Mouse (Mus musculus) testis, adult 2 months (tissue): ENCODE data around the gene Tenm3. TPM values are rescaled to one million over a fixed set of nuclear protein-coding genes. Genes with fewer than 3 reads are reported as not detected.
A peak's percentile ranks its signal among the peaks of the same experiment; 100 is the strongest.

Experiments
- H3K27ac ChIP-seq: fragments of 200-500 bp; 2 replicates; pipeline ENCODE4 v1.5.1; 2012; ENCODE audit warnings: low read depth, low read length; ENCODE audit not compliant: control insufficient read depth, insufficient read depth
- H3K27me3 ChIP-seq: fragments of 200-500 bp; 2 replicates; pipeline ENCODE4 v1.6.1; 2012; ENCODE audit warnings: mild to moderate bottlenecking, low read length, moderate library complexity; ENCODE audit not compliant: control insufficient read depth, insufficient read depth
- H3K36me3 ChIP-seq: fragments of 200-500 bp; 2 replicates; pipeline ENCODE4 v1.6.1; 2012; ENCODE audit warnings: mild to moderate bottlenecking, low read length; ENCODE audit not compliant: control insufficient read depth, insufficient read depth
- H3K4me1 ChIP-seq: fragments of 200-500 bp; 2 replicates; pipeline ENCODE4 v1.6.1; 2012; ENCODE audit warnings: low read length; ENCODE audit not compliant: control insufficient read depth, insufficient read depth
- H3K4me3 ChIP-seq: fragments of 200-500 bp; 2 replicates; pipeline ENCODE4 v1.5.1; 2012; ENCODE audit warnings: low read depth, mild to moderate bottlenecking, low read length, moderate library complexity, mixed read lengths; ENCODE audit not compliant: control insufficient read depth
- CTCF ChIP-seq: fragments of 200-500 bp; IDR thresholded peaks from 2 replicates; pipeline ENCODE4 v1.5.1; 2012; ENCODE audit warnings: low read depth, mild to moderate bottlenecking, inconsistent platforms, low read length, moderate library complexity; ENCODE audit not compliant: control insufficient read depth, insufficient read depth, insufficient replicate concordance
- POLR2A ChIP-seq: fragments of 200-500 bp; IDR thresholded peaks from 2 replicates; pipeline ENCODE4 v1.6.1; 2012; ENCODE audit warnings: low read depth, mild to moderate bottlenecking, inconsistent platforms, low read length, moderate library complexity; ENCODE audit not compliant: control insufficient read depth
- polyA plus RNA-seq: library from polyadenylated mRNA; depleted of rRNA; stranded (reverse); fragments of >200 nt; gene quantifications from 2 replicates; pipeline ENCODE4 v1.2.3, GENCODE M21; 2012

Tenm3 gene
- polyA plus RNA-seq, 1 experiment = 4.2 TPM

GRCm38 (mm10) chr8:48279360-48279759 is 564.4 kb downstream of the Tenm3 start:
- H3K4me3 ChIP-seq = no peak overlapping the region
- no peaks in the 10 kb centered on the region for H3K36me3 ChIP-seq
- H3K27me3 ChIP-seq = no peaks in the 10 kb centered on the region
- TF ChIP-seq CTCF (no peak), POLR2A (no peak)
- peaks cover 3% of the 10 kb centered on the region for H3K4me1 ChIP-seq
- H3K27ac ChIP-seq = no peak overlapping the region

GRCm38 (mm10) chr8:48277986-48278635 is 565.6 kb downstream of the Tenm3 start:
- no peak overlapping the region for H3K27ac ChIP-seq
- no peaks in the 10 kb centered on the region for H3K27me3 ChIP-seq

GRCm38 (mm10) chr8:48275066-48275465 is 568.7 kb downstream of the Tenm3 start:
- no peaks in the 10 kb centered on the region for H3K27me3 ChIP-seq
- peaks cover 5% of the 10 kb centered on the region for H3K4me1 ChIP-seq
- no peaks in the 10 kb centered on the region for H3K36me3 ChIP-seq
- peak overlapping the region; percentile 80 for H3K27ac ChIP-seq
- peak overlapping the region; percentile 90 for H3K4me3 ChIP-seq
- TF ChIP-seq POLR2A = no peak
- TF ChIP-seq CTCF = no peak

More at GRCm38 (mm10) chr8:48277986-48278635, 565.6 kb downstream of the Tenm3 start:
- Histone ChIP-seq H3K36me3 (no peaks in the 10 kb centered on the region), H3K4me1 (peaks cover 5% of the 10 kb centered on the region), H3K4me3 (no peak overlapping the region)
- TF ChIP-seq CTCF (no peak), POLR2A (no peak)

- H3K4me3 ChIP-seq = peak overlapping the region; percentile 90
- no peak for TF ChIP-seq POLR2A
- TF ChIP-seq CTCF = no peak
- H3K27ac ChIP-seq = no peak overlapping the region
- no peaks in the 10 kb centered on the region for H3K27me3 ChIP-seq
- no peaks in the 10 kb centered on the region for H3K36me3 ChIP-seq
- peaks cover 5% of the 10 kb centered on the region for H3K4me1 ChIP-seq
Observed at GRCm38 (mm10) chr8:48274566-48274965, 569.2 kb downstream of the Tenm3 start.

DNA sequence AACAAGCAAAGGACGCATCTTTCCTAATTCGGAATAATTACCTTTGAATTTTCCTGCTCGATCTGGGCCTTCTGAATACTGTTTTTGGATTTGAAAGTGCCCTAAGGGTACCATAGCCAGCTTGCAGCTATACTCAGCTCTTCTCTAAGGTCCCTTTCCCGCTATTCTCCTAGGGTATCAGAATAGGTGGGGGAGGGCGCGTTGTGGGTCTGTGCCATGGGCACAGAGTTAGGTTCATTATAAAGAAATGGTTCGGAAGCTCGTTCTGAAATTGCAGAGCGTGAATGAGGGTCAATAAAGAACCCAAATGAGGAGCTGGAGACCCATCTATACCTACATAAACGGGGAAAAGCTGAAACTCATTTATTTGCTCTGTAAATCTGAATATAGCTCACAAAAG is 575.1 kb downstream of the Tenm3 start:
- no peaks in the 10 kb centered on the region for H3K27me3 ChIP-seq
- H3K4me3 ChIP-seq = no peak overlapping the region
- H3K36me3 ChIP-seq = no peaks in the 10 kb centered on the region
- no peaks in the 10 kb centered on the region; the same call in 1 of the 2 replicates for H3K4me1 ChIP-seq
- no peak overlapping the region for H3K27ac ChIP-seq
- TF ChIP-seq CTCF (no peak), POLR2A (no peak)

- no peaks in the 10 kb centered on the region for H3K36me3 ChIP-seq
- no peaks in the 10 kb centered on the region for H3K27me3 ChIP-seq
- TF ChIP-seq POLR2A = no peak
- no peak for TF ChIP-seq CTCF
- no peaks in the 10 kb centered on the region for H3K4me1 ChIP-seq
- H3K27ac ChIP-seq = no peak overlapping the region
- no peak overlapping the region for H3K4me3 ChIP-seq
Observed at GRCm38 (mm10) chr8:48260265-48260664, 583.5 kb downstream of the Tenm3 start.

- TF ChIP-seq CTCF (no peak), POLR2A (no peak)
- Histone ChIP-seq H3K4me1 (no peaks in the 10 kb centered on the region), H3K27me3 (no peaks in the 10 kb centered on the region), H3K27ac (no peak overlapping the region), H3K4me3 (no peak overlapping the region), H3K36me3 (no peaks in the 10 kb centered on the region)
Observed at GRCm38 (mm10) chr8:48259832-48260231, 583.9 kb downstream of the Tenm3 start.
